Mouse (Mus musculus): Measurements from ENCODE around the gene Rundc3a.
A peak's percentile ranks its signal among the peaks of the same experiment; 100 is the strongest.

The Rundc3a gene

GRCm38 (mm10) chr11:102436471-102436790, 43.2 kb downstream of the Rundc3a start:
- DNase-seq: no peak

- peak; percentile 54 for DNase-seq
These were observed 44.2 kb downstream of the Rundc3a start for GRCm38 (mm10) chr11:102437120-102438061.

GRCm38 (mm10) chr11:102438212-102439092, 45.2 kb downstream of the Rundc3a start:
- DNase-seq: peak; percentile 82

- DNase-seq: no peak
These were observed 46.2 kb downstream of the Rundc3a start for GRCm38 (mm10) chr11:102439093-102440082.

- DNase-seq: no peak
These were observed 47.1 kb downstream of the Rundc3a start for GRCm38 (mm10) chr11:102440255-102440654.

- no peak for DNase-seq
These were observed 48.2 kb downstream of the Rundc3a start for GRCm38 (mm10) chr11:102441434-102441833.

- no peak for DNase-seq
These were observed 48.9 kb downstream of the Rundc3a start for GRCm38 (mm10) chr11:102442089-102442488.

- no peak for DNase-seq
These were observed 50.5 kb downstream of the Rundc3a start for GRCm38 (mm10) chr11:102443740-102444139.

- no peak for DNase-seq
These were observed 51.1 kb downstream of the Rundc3a start for GRCm38 (mm10) chr11:102444321-102444720.

- no peak for DNase-seq
These were observed 51.6 kb downstream of the Rundc3a start for GRCm38 (mm10) chr11:102444781-102445180.

GRCm38 (mm10) chr11:102445264-102445890, 52.2 kb downstream of the Rundc3a start:
- no peak for DNase-seq

GRCm38 (mm10) chr11:102445891-102446361, 52.7 kb downstream of the Rundc3a start:
- DNase-seq: no peak

GRCm38 (mm10) chr11:102446581-102447461, 53.6 kb downstream of the Rundc3a start:
- no peak for DNase-seq

- peak; percentile 75 for DNase-seq
These were observed 54.3 kb downstream of the Rundc3a start, which contains the start of gene Fam171a2 for GRCm38 (mm10) chr11:102447497-102447896. Gene Fam171a2 (minus strand): TSS chr11:102447682.

- DNase-seq: no peak
These were observed 55.1 kb downstream of the Rundc3a start for GRCm38 (mm10) chr11:102448327-102448726.

- DNase-seq: no peak
These were observed 56.1 kb downstream of the Rundc3a start for GRCm38 (mm10) chr11:102449043-102450008.
